Mouse (Mus musculus) G1E (cell line): ENCODE measurements at regions not wholly inside any gene's neighbourhood (a gene's known extent, or its start where the extent isn't known, plus 50 kb on each side); places are given as distances from the start of the nearest gene placed in this dataset.

ENCODE experiments used
- ATAC-seq: 2 replicates; pipeline ENCODE4 v1.8.0; 2016; ENCODE audit warnings: mild to moderate bottlenecking; ENCODE audit not compliant: insufficient number of reproducible peaks, poor library complexity, low FRiP score, severe bottlenecking; ENCODE audit errors: extremely low read depth
- DNase-seq: peaks from one replicate; pipeline ENCODE4 v3.0.0; 2012; ENCODE audit warnings: low spot score
- H3K27me3 ChIP-seq: 2 replicates; pipeline ENCODE4 v1.6.1; 2012; ENCODE audit warnings: mild to moderate bottlenecking, low read length, inconsistent platforms; ENCODE audit not compliant: insufficient read depth
- H3K36me3 ChIP-seq: replicated peaks from 2 replicates; pipeline ENCODE3; 2012; ENCODE audit warnings: mild to moderate bottlenecking, inconsistent platforms
- H3K4me1 ChIP-seq: 2 replicates; pipeline ENCODE4 v1.6.1; 2012; ENCODE audit warnings: low read depth, low read length, inconsistent platforms, mixed read lengths; ENCODE audit not compliant: insufficient read depth
- H3K4me3 ChIP-seq: 2 replicates; pipeline ENCODE4 v1.5.1; 2012; ENCODE audit warnings: low read depth, mild to moderate bottlenecking, inconsistent platforms, low read length, moderate library complexity, mixed read lengths
- H3K9me3 ChIP-seq: replicated peaks from 2 replicates; pipeline ENCODE4 v1.6.1; 2012; ENCODE audit warnings: inconsistent platforms
- CTCF ChIP-seq: IDR thresholded peaks from 2 replicates; pipeline ENCODE4 v1.5.1; 2012; ENCODE audit warnings: low read depth, low read length, inconsistent platforms, mixed read lengths
- GATA1 ChIP-seq: IDR thresholded peaks from 2 replicates; pipeline ENCODE4 v1.6.1; 2012; ENCODE audit warnings: borderline replicate concordance, low read length, inconsistent platforms, mixed read lengths
- GATA2 ChIP-seq: IDR thresholded peaks from 2 replicates; pipeline ENCODE4 v1.6.1; 2012; ENCODE audit warnings: low read depth, low read length, inconsistent platforms, borderline replicate concordance
- POLR2AphosphoS5 ChIP-seq: IDR thresholded peaks from 2 replicates; pipeline ENCODE4 v1.6.1; 2012; ENCODE audit warnings: low read depth, low read length, inconsistent platforms; ENCODE audit not compliant: insufficient replicate concordance
- TAL1 ChIP-seq: conservative IDR thresholded peaks from 2 replicates; pipeline ENCODE4 v1.6.1; 2012; ENCODE audit warnings: low read depth, low read length, inconsistent platforms, mixed read lengths

DNA sequence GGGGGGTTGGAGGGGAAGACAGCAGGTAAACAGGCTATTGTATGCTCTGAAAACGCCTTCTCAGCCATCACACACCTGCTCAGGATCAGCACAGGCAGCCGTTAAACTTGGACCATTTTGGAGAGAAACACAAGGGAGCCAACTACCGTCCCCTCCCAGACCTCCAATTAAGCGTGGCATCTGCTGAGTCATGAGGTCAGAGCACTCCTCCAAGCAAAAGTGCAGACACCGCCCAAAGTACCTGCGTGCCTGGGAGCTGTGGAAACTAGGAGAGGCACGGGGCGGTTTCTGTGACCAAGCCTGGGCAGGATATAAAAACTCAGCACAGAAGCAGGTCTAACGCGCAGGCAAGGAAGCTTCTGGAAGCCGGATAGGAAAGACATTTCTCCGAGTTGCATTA, 54.8 kb upstream of the Sh3bp4 start:
- Histone ChIP-seq H3K4me3 (no peak overlapping the region), H3K4me1 (no peaks in the 10 kb centered on the region), H3K36me3 (no peaks in the 10 kb centered on the region), H3K9me3 (peaks cover 68% of the 10 kb centered on the region), H3K27me3 (no peaks in the 10 kb centered on the region)
- no peak for TF ChIP-seq GATA2
- no peak for TF ChIP-seq GATA1
- no peak for TF ChIP-seq POLR2AphosphoS5
- no peak for TF ChIP-seq TAL1
- no peak for TF ChIP-seq CTCF
- no peak for DNase-seq
- ATAC-seq, result no peak

DNA sequence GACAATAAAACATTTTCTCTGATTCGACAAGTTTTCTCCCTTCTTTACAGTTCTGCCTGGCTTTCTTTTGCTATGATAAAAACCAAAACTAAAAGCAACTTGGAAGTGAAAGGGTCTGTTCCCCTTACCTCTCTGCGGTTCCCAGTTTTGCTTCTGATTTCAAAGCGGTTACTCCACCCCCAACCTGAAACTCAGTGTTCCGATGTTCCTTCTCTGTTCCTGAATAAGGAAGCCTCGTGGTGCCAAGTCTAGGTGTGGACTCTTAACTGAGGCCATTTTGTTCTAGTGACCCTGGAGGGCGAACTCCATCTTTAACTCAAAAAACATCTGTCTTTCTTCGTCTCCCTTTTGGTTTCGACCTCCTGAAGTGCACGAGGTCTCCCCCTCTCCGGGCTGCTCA, 54.4 kb upstream of the Sh3bp4 start:
- no peaks in the 10 kb centered on the region for H3K4me1 ChIP-seq
- H3K4me3 ChIP-seq, result no peak overlapping the region
- DNase-seq, result no peak
- H3K36me3 ChIP-seq, result no peaks in the 10 kb centered on the region
- ATAC-seq, result no peak
- H3K9me3 ChIP-seq, result peaks cover 72% of the 10 kb centered on the region
- no peaks in the 10 kb centered on the region for H3K27me3 ChIP-seq
- TF ChIP-seq GATA1 (no peak), CTCF (no peak)

DNA sequence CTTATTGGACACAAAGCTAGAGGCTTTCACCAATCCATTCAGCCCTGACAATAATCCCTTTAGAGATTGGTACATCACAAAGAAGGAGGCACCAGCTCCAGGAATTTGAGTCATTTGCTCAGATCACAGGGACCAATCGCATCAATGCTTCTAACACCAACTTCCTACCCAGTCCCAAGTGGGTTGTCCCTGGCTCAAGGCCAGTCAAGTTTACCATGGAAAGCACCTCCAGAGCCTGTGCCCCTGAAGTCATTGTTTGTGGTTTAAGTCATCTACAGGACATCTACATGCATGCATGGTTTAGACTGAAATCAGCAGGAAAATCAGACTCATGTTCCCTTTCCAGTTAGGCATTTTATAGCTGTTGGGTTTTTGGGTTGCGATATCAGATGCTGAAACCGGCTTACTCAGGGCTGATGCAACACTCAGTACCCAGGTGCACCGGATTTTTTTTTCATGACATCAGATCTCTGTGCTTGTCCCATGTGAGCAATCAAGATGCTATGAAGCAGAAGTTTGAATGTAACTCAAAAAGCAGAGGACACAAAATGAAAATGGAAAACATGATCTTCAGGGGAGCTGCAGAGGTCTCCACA, 50.3 kb upstream of the Sh3bp4 start:
- Histone ChIP-seq H3K36me3 (no peaks in the 10 kb centered on the region), H3K4me1 (no peaks in the 10 kb centered on the region), H3K4me3 (no peak overlapping the region), H3K9me3 (peaks cover 61% of the 10 kb centered on the region), H3K27me3 (no peaks in the 10 kb centered on the region)
- no peak for ATAC-seq
- TF ChIP-seq CTCF, result no peak
- TF ChIP-seq POLR2AphosphoS5, result no peak
- TF ChIP-seq GATA2, result no peak
- no peak for TF ChIP-seq GATA1
- TF ChIP-seq TAL1, result no peak
- no peak for DNase-seq
